Mouse (Mus musculus) liver, adult (tissue): ENCODE data around the gene Fbln7.

Experiments
- GATA4 ChIP-seq: IDR thresholded peaks from 2 replicates; pipeline ENCODE4 v1.6.1; 2014; ENCODE audit warnings: mild to moderate bottlenecking, low read length; ENCODE audit not compliant: insufficient replicate concordance

The Fbln7 gene

GRCm38 (mm10) chr2:128850036-128850435 is 12.7 kb upstream of the Fbln7 start:
- no peak for TF ChIP-seq GATA4

- no peak for TF ChIP-seq GATA4
Measured at GRCm38 (mm10) chr2:128856673-128857072, 6.1 kb upstream of the Fbln7 start.

GRCm38 (mm10) chr2:128858962-128859361 is 3.8 kb upstream of the Fbln7 start:
- TF ChIP-seq GATA4: no peak

GRCm38 (mm10) chr2:128859861-128860260 is 2.9 kb upstream of the Fbln7 start:
- TF ChIP-seq GATA4: no peak

DNA sequence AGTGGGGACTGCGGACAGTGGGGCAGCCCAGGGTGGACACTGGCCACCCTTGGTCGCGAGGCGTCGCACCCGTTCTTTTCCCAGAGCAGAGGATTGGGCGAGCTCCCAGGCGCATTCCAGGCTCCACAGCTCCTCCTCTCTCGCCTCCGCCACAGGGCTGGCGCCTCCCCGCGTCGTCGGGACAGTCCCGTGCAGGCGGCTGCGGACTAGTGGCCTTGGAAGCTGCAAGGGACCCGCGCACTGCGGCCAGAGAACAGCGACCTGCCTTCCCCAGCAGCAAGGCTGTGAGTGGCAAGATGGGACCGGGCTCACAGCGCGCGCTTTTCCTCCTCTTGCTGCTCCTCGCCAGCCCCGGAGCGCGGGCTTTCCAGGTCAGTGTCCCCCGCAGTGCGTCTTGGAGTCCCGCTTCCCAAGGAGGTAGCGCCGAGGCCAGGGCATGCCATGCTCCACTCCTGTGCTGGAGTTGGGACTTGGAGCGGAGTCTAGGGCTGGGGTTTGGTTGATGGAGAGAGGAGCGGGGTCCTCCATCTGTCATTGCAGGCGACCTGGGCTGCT is 1.1 kb downstream of the Fbln7 start:
- TF ChIP-seq GATA4: no peak

- no peak for TF ChIP-seq GATA4
Measured at GRCm38 (mm10) chr2:128865061-128865460, 2.3 kb downstream of the Fbln7 start.

DNA sequence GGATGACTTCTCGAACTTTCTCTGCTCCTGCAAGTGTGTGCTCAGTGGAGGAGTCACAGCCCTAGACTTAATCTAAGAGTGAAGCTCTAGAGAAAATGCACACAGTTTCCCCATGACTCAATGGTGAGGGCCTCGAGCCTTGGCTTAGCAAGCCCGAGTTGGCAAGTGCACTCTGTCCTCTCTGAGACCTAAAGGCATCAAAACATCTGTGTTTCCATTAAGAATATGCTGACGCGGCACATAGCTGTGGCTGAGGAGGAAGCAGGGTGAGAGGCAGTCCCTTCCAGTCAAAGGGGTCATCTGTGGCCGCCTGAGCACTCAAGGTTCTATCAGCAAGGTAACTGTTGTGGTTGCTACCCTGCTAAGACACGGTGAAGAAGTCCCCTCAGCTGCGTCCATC is 8.9 kb downstream of the Fbln7 start:
- TF ChIP-seq GATA4: no peak

DNA sequence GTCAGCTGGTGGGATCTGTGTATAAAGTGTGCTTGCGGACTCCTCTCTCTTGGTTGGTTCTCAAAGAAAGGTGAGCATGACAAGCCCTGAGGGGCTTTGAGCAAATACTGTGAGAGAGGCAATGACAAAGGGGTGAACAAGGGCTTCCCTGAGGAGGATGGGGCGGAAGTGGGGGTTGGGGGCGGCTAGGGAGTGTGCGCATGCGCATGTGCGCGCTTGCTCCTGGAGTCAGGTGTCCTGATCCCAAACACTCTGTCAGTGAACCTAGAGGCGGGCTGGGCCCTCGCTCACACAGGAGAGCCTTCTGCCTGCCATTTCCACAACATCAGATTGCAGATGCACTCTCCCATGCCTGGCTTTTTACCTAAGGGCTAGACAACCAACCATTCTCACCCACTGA is 9.5 kb downstream of the Fbln7 start:
- no peak for TF ChIP-seq GATA4

DNA sequence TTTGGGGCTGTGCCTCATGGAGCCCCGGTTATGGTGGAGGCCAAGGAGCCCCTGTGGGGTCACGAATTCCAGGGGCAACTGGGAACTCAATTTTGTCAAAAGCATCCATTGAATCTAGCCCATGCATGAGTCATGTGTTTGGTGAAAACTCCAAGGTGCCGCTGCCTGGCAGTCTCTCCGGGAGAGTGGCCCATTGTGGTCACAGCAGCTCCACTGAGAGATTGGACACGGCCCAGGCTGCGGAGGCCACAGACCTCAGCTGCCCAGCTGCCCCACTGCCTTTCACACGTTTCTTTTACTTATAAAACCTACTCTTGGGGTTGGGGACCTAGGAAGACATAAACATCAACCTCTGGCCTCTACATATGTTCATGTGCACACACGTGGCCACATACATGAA is 12.7 kb downstream of the Fbln7 start:
- no peak for TF ChIP-seq GATA4

DNA sequence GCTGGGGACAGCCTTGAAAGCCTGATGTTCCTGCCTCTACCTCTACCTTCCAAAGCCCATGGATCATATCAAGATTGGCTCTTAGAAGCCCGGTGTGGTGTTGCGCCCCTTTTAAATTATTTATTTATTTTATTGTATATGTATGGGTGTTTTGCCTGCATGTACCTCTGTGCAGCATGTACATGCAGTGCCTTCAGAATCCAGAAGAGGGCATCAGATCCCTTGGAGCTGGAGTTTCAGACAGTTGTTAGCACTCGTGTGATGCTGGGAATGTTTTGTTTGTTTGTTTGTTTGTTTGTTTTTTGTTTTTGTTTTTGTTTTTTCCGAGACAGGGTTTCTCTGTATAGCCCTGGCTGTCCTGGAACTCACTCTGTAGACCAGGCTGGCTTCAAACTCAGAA is 18.5 kb downstream of the Fbln7 start:
- no peak for TF ChIP-seq GATA4

DNA sequence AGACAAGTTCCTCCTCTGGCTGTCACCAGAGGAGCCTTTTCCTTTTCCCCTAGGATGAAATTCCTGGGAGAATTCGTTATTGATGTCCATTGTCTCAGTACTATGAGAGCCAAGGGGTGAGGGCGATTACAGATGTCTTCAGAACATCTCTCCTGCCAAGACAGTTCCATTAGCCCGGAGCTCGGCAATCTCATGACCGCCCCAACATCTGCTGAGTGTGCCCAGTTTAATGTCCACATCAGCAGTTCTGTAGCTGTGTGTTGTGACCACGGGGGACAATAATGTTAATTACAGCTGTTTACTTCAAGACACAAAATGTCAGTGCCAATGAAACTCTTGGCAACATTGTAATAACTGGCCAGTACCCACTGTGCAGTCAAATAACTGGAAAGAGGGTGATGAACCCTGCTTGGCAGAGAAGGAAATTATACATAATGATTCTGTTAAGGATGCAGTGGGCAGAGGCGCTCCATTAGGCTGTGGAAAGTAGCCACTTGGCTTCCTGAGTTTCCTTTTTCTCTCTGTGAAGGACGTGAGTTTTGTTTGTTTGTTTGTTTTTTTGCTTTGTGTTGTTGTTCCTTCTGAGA is 22.5 kb downstream of the Fbln7 start:
- TF ChIP-seq GATA4: no peak

DNA sequence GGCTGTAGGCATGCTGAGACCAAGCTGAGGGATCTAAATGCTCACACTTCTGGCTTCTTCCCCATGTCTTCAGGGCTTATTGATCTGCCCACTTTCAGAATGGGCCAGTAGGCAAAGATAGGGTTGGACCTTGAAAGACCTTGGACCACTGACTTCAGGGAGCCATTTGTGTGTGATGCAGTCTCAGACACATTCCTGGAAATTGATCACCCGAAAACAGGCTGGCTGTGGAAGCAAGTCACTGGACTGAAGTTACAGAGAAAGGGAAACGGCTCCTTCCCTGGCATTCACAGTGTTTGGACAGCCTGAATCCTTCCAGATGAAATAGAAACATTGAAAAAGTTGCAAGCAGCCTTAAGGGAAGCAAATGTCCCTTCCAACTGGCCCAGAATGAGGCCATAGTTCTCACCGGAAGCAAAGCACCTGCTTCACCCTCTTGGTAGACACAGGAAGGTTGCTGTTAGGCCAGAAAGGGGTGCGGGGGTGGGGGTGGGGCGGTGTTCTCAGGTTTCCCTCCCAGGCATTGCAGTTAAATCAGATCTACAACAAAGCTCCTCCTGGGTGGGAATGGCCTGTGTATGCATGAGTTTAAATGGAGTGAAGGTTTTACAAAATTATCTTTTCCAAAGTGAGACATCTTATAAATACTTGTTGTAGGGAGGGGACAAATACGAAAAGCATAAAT is 25.2 kb downstream of the Fbln7 start:
- TF ChIP-seq GATA4: no peak

DNA sequence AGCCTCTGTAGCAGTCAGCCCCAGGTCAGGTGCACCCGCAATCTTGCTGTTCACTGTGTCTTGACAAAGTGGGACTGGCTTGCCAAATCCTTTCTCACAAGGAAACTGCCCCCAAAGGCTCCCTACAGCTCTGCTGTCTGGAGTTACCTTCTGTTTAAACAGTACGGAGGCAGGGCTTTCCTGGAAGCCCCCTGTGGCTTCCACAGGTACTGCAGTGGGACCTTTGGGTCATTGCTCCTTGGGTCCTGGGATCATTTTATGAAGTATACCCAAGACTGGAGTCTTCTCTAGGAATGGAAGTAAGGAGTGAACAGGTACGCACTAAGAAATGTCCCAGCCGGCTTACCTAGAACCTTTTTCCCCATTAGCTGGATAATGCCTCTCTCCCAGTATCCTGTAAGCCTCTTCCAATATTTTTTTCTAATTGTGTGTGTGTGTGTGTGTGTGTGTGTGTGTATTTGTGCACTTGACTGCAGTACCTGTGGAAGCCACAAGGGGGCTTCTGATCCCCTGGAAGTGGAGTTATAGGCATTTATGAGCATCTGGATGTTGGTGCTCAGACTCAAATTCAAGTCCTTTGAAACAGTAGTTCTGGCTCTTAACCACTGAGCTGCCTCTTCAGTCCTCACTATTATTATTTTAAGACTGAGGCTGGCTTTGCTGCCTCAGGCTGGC is 28.0 kb downstream of the Fbln7 start:
- TF ChIP-seq GATA4: no peak

DNA sequence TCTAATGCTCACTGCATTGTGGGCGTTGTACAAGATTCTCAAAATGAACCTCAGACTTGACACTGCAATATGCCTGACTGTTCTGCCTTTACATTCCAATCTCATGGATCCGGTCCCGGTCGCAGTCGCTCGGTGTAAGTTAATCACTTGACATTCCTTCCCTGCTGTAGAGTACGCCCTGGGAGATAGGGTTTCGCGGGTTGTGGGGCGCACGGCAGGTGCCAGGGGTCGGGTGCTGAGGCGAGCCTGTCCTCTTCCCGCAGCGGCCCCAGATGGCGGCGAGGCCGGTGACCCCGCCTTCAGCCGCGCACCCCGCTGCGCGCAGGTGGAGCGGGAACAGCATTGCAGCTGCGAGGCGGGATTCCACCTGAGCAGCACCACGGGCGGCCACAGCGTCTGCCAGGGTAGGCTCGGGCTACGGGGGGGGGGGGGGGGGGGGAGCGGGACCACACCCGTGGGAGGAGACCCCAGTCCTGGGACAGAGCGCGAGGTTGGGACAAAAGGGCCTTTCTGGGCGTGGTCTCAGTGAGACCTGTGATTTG is 29.5 kb downstream of the Fbln7 start:
- TF ChIP-seq GATA4: no peak

DNA sequence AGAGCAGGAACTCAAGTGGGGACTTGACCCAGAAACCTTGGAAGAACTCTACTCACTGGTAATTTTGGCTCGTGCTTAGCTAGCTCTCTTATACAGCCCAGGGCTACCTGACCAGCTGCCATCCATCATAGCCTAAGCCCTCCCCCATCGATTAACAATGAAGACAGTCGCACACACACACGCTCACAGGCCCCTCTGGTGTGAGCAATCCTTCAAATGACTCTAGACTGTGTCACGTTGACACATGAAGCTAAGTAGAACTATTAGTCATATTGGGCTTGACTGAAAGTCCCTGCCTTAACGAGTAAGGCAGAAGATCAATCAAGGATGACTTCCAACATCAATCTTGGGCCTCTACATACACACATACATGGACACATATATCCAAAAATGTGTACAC is 40.1 kb downstream of the Fbln7 start:
- no peak for TF ChIP-seq GATA4

DNA sequence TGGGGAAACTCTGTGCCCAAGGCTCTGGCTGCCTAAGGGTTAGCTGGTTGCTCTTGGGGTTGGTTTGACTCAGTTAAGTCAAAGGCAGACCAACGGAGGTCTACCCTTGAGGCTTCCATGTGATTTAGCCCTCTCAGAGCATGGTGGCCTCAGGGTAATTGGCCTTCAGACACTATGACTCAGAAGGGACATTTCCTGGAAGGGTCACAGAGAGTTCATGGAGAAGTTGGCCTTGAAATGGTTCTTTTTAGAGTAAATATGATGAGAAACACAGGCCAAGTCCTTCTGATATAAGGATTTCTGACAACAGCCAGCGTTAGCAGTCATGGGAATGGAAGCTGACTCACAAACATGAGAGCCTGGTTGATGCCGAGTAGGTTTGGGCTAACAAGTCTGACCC is 40.9 kb downstream of the Fbln7 start:
- no peak for TF ChIP-seq GATA4
